Mouse (Mus musculus): ENCODE data around the gene Olfr1443.

- TF ChIP-seq CHD2 (IDR thresholded peaks at IDR 0.05; ENCODE audit: low read depth, low read length) (no peak), ZC3H11A (IDR thresholded peaks at IDR 0.05; ENCODE audit: borderline replicate concordance, low read depth, low read length) (no peak), MAFK (IDR thresholded peaks at IDR 0.05; ENCODE audit: insufficient read depth, low read depth, low read length) (no peak), ZNF384 (IDR thresholded peaks at IDR 0.05; ENCODE audit: low read depth, low read length) (no peak)
These were observed 43.7 kb upstream of the Olfr1443 start for GRCm38 (mm10) chr19:12634259-12634658.

All from ES-E14 (cell line).